Mouse (Mus musculus) intestine, postnatal 0 days (tissue): ENCODE results near the gene Tpk1. TPM values are rescaled to one million over a fixed set of nuclear protein-coding genes. Genes with fewer than 3 reads are reported as not detected.

Source experiments
- ATAC-seq: fragments of 200-750 bp; cut with Nextera tagmentation; 2 replicates; pipeline ENCODE4 v1.8.0; 2017; ENCODE audit warnings: mild to moderate bottlenecking, moderate TSS enrichment, moderate library complexity
- H3K27ac ChIP-seq: fragments of 300-500 bp; sonication (generic); 2 replicates; pipeline ENCODE4 v1.5.1; 2014; ENCODE audit warnings: mild to moderate bottlenecking, low read depth, low read length, moderate library complexity
- H3K27me3 ChIP-seq: fragments of 300-500 bp; sonication (generic); replicated peaks from 2 replicates; pipeline ENCODE4 v1.6.1; 2014; ENCODE audit warnings: low read length, mixed read lengths; ENCODE audit not compliant: control insufficient read depth, insufficient read depth
- H3K36me3 ChIP-seq: fragments of 300-500 bp; sonication (generic); 2 replicates; pipeline ENCODE4 v1.6.1; 2014; ENCODE audit warnings: mild to moderate bottlenecking, moderate library complexity; ENCODE audit not compliant: control insufficient read depth, insufficient read depth
- H3K4me1 ChIP-seq: fragments of 300-500 bp; sonication (generic); replicated peaks from 2 replicates; pipeline ENCODE4 v1.6.1; 2014; ENCODE audit warnings: antibody characterized with exemption, low read length, mixed read lengths; ENCODE audit not compliant: control insufficient read depth, insufficient read depth
- H3K4me2 ChIP-seq: fragments of 300-500 bp; sonication (generic); replicated peaks from 2 replicates; pipeline ENCODE4 v1.6.1; 2014; ENCODE audit warnings: low read depth, mild to moderate bottlenecking, moderate library complexity
- H3K4me3 ChIP-seq: fragments of 300-500 bp; sonication (generic); 2 replicates; pipeline ENCODE4 v1.5.1; 2014; ENCODE audit warnings: low read depth, low read length
- H3K9ac ChIP-seq: fragments of 300-500 bp; sonication (generic); 2 replicates; pipeline ENCODE4 v1.6.1; 2014; ENCODE audit warnings: mild to moderate bottlenecking, low read depth, low read length
- H3K9me3 ChIP-seq: fragments of 300-500 bp; sonication (generic); 2 replicates; pipeline ENCODE4 v1.6.1; 2016; ENCODE audit warnings: mixed run types; ENCODE audit not compliant: control insufficient read depth
- CTCF ChIP-seq: sonication (generic); IDR thresholded peaks from 2 replicates; pipeline ENCODE4 v1.5.1; 2016; ENCODE audit warnings: low read depth, mild to moderate bottlenecking, control low read depth, antibody characterized with exemption, moderate library complexity
- WGBS: fragments of 180-500 bp; shearing (Covaris S2); extraction: QIAGEN DNeasy Blood & Tissue Kit; methylation state at CpG from one replicate; pipeline ENCODE4 v1.1.7; 2014; 5-methylcytosine and 5-hydroxymethylcytosine counted together
- polyA plus RNA-seq: library from polyadenylated mRNA; unstranded; fragments of >200 nt; fragmentation: Nextera tagmentation; extraction: Ambion mirVana; gene quantifications from 2 replicates; pipeline ENCODE4 v1.2.1, GENCODE M21; 2015

Tpk1 gene
- 21.6 and 21.9 TPM in 2 replicates for polyA plus RNA-seq

DNA sequence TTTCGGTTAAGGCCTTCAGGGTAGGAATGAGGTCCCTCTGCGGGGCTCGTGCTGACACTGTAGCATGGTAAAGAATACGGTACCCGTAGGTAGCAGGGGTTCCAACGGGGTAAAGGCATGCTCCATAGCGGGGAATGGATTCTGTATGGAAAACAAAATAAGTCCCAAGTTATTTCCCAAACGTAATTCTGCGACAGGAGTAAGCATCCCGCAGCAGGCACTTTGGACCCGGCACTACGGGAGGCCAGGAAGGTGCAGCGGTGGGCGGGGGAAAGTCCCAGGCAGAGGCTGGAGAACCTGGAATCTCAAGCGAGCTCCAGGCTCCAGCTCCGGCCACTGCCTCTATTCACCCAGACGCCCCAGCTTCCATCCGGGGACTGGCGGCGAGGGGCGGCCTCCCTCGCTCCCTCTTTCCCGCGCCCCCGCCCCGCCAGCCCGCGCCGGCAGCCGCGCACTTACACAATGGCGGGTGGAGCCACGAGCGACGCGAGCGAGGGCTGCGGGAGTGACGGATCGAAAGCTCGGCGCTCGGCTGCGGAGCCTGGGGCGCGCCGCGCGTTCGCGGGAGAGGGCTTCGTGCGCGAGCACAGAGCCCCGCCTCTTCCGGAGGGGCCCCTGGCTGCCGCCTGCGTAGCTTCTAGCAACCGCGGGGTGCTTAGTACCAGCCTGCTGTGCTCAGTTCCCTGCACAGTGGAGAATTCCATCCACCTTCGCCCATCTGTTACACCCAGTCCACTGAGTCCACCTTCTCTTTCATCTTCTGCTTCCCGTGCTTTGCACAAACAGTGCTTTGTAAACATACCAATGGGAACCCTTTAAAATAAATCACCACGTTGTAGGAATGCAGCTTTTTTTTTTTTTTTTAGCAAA, at the start of gene Tpk1:
Tpk1 (minus strand) TSS at position 602 of the 870 bp plus-strand sequence.
- no peaks in the 10 kb centered on the region for H3K9me3 ChIP-seq
- WGBS: under 1% methylated on average over 57 of the region's 63 CpGs
- peak within 1 kb of the TSS; percentile 72 for H3K9ac ChIP-seq
- H3K36me3 ChIP-seq: no peaks in the 10 kb centered on the region
- H3K4me3 ChIP-seq: peak within 1 kb of the TSS; percentile 79
- H3K27ac ChIP-seq: peak within 1 kb of the TSS; percentile 97
- TF ChIP-seq CTCF: peak; percentile 54
- peak within 1 kb of the TSS; percentile 73 for H3K4me2 ChIP-seq
- no peaks in the 10 kb centered on the region; the same call in 1 of the 2 replicates for H3K4me1 ChIP-seq
- H3K27me3 ChIP-seq: no peaks in the 10 kb centered on the region
- ATAC-seq: peak; percentile 99

DNA sequence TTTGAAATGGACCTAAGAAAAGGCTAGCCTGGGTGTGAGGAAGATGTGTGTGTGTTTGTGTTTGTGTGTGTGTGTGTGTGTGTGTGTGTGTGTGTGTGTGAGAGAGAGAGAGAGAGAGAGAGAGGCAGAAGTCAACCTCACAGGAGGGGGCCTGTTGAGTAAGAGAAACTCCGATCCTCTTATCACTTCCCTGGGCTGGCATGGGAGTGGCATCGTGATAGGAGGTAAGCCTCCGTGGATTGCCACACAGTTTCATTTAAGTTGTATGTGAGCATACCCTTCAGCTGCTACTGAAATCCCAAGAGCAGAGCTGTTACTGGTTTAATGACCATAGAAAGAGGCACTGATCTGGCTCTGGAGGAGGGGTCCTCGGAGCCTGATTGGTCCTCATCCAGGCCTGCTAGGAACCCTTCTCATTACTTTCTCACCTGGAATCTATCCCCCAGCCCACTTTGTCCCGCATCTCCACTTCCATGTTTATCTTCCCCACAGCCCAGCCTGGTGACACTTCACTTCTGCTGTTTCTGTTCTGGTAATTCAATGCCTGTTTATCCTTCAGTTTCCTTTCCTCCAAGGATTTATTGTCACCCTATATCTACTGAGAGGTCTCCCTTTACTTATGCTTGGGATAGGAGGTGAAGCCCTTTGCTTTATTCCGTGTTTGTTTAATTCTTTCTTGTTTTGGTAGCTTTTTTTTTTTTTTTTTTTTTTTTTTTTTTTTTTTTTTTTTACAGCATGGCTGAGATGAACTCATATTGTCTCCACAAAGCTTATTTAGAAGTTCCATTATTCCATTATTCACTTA, 36.9 kb upstream of the Tpk1 start:
- no peak for TF ChIP-seq CTCF
- Histone ChIP-seq H3K36me3 (no peaks in the 10 kb centered on the region), H3K9ac (no peak overlapping the region), H3K27ac (no peak overlapping the region), H3K9me3 (no peaks in the 10 kb centered on the region), H3K4me3 (no peak overlapping the region), H3K4me1 (no peaks in the 10 kb centered on the region), H3K4me2 (no peak overlapping the region), H3K27me3 (no peaks in the 10 kb centered on the region)
- 29% methylated on average over 6 of the region's 6 CpGs for WGBS
- no peak for ATAC-seq

DNA sequence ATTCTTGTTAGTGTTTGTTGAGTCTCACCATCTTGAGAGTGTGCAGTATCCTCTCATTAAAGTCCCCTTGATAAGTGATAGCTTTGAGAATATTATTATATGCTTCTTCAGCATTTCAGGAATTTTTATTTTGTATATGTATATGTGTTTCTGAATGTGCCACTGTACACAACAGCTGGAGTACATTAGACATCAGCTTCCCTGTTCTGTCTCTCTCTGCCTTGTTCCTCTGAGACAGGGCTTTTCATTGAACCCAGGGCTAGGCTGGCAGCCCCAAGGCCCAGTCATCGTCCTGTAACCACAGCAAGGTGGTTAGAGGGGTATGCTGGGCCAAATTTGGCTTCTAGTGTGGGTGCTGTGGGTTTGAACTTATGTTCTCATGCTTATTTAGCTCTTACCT, 25.8 kb upstream of the Tpk1 start:
- no peak overlapping the region for H3K9ac ChIP-seq
- H3K4me3 ChIP-seq: no peak overlapping the region
- H3K27me3 ChIP-seq: no peaks in the 10 kb centered on the region
- H3K27ac ChIP-seq: no peak overlapping the region
- H3K36me3 ChIP-seq: no peaks in the 10 kb centered on the region
- TF ChIP-seq CTCF: no peak
- H3K4me1 ChIP-seq: no peaks in the 10 kb centered on the region
- no peak overlapping the region for H3K4me2 ChIP-seq
- ATAC-seq: no peak
- WGBS: 87% methylated on average over 1 of the region's 1 CpGs
- H3K9me3 ChIP-seq: no peaks in the 10 kb centered on the region

GRCm38 (mm10) chr6:43685985-43686384, 19.9 kb upstream of the Tpk1 start:
- H3K27ac ChIP-seq: no peak overlapping the region
- no peaks in the 10 kb centered on the region for H3K27me3 ChIP-seq
- H3K4me3 ChIP-seq: no peak overlapping the region
- peak; percentile 84 for TF ChIP-seq CTCF
- H3K9me3 ChIP-seq: no peaks in the 10 kb centered on the region
- no peaks in the 10 kb centered on the region for H3K4me1 ChIP-seq
- H3K9ac ChIP-seq: no peak overlapping the region
- H3K4me2 ChIP-seq: no peak overlapping the region
- no peaks in the 10 kb centered on the region for H3K36me3 ChIP-seq
- 46% methylated on average over 2 of the region's 2 CpGs for WGBS
- ATAC-seq: no peak

DNA sequence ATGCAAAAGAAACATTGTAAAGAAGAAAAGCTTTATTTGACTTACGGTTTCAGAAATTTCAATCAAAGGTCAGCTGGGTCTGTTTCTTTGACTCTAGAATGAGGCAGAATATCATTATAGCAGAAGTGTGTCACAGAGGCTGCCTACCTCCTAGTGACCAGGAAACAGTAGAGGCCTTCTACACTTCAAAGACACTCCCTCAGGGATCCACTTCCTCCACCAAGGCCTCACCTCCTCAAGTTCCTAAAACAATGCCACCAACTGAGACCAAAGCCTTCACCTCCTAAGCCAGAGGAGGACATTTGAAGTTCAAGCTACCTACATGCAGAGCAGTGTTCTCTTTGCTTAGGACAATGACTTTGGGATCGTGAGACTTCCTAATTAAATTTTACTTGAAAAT, 16.5 kb upstream of the Tpk1 start:
- Histone ChIP-seq H3K36me3 (no peaks in the 10 kb centered on the region), H3K4me2 (no peak overlapping the region), H3K9ac (no peak overlapping the region), H3K9me3 (no peaks in the 10 kb centered on the region), H3K27ac (no peak overlapping the region), H3K4me3 (no peak overlapping the region), H3K27me3 (no peaks in the 10 kb centered on the region), H3K4me1 (no peaks in the 10 kb centered on the region)
- 87% methylated on average over 2 of the region's 2 CpGs for WGBS
- no peak for ATAC-seq
- TF ChIP-seq CTCF: no peak

DNA sequence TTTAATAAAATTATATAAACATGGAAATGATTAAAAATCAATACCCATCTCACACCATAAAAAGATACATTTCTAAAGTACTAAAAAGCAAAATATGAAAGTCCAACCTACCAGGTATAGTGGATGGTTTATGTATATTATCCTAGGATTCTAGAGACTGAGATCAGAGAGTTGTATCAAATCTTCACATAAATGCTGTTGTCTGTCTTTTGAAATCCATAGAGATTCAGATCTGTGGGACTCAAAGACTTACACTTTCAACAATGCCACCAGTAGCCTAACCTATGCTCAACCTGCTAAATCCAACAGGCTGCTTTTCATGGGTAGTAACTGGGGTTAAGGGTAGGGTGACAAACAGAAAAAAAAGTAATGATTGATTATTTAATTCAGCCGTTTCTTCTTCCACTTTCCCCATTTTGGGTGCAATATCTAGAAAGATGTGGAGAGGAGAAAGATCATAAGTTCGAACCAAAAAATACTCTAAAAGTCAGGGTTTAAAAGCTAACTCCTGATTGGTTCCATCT, 12.7 kb upstream of the Tpk1 start:
- Histone ChIP-seq H3K4me3 (no peak overlapping the region), H3K27me3 (no peaks in the 10 kb centered on the region), H3K9me3 (no peaks in the 10 kb centered on the region), H3K4me1 (0 out of 2 replicates have a peak, but pooled peaks cover 7% of the 10 kb centered on the region), H3K36me3 (no peaks in the 10 kb centered on the region), H3K27ac (no peak overlapping the region), H3K4me2 (no peak overlapping the region), H3K9ac (no peak overlapping the region)
- no peak for ATAC-seq
- 83% methylated on average over 2 of the region's 2 CpGs for WGBS
- TF ChIP-seq CTCF: no peak
